Mouse (Mus musculus): ENCODE results near the gene Sbf1.

Sbf1 gene

GRCm38 (mm10) chr15:89316146-89316545, 1.0 kb upstream of the Sbf1 start:
- DNase-seq (ENCODE audit: low spot score): peak; percentile 14

GRCm38 (mm10) chr15:89314511-89315189, 461 bp downstream of the Sbf1 start:
- DNase-seq (ENCODE audit: low spot score): peak; percentile 37

GRCm38 (mm10) chr15:89314107-89314506, 1.0 kb downstream of the Sbf1 start:
- DNase-seq (ENCODE audit: low spot score): no peak

DNA sequence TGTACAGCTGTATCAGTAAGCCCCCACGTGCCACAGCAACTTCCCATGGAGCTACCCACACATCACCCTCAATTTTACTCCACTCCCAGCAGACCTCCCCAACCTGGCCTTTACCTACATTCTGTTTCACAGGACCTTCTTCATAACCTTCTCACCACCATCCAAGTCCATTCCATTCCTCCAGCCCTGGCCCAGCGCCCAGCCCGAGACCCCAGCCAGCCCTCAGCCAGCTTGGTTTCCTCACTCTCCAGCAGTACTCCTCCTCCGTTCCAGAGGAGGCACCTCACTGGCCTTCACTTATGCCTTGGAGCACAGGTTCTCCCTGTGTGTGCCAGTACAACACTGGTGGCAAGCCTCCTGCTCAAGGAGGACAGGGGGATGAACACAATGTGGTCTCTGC, 1.8 kb downstream of the Sbf1 start:
- DNase-seq (ENCODE audit: low spot score): peak; percentile 13

GRCm38 (mm10) chr15:89309962-89310498, 5.1 kb downstream of the Sbf1 start:
- peak; percentile 22 for DNase-seq (ENCODE audit: low spot score)

DNA sequence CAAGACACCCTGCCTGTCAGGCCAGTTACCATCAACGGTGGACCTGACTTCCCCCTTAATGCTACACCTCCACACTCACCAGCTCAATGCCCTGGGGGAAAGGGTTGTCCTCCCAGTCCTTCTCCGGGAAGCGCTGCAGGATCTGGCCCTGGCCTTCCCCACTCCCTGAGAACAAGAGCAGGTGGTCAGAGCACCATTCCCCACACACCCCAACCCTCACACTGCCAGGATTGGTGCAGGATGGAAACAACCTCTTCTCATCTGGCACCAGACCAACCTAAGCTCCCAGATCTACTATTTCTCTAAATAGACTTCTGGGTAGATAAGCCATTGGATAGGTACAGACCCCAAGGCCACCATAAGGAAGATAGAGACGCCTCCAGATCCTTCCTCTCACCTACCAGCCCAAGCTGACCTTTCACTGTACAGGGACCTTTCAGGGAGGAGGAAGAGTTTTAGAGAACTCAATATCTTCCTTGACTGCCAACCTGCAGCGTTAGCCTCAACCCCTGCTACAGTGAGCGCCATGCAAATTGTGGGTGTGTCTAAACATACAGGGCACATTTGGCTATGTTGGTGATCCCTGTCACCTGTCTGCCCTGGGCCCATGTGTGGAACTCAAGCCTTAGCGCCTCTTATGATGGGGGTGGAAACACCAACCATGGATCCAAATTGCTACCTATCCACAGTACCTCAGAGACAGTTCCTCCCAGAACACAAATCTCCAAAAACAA, 6.5 kb downstream of the Sbf1 start:
- DNase-seq (ENCODE audit: low spot score): no peak

- DNase-seq (ENCODE audit: low spot score): no peak
Measured at GRCm38 (mm10) chr15:89307461-89307860, 7.7 kb downstream of the Sbf1 start.

GRCm38 (mm10) chr15:89305966-89306365, 9.1 kb downstream of the Sbf1 start:
- no peak for DNase-seq (ENCODE audit: low spot score)

GRCm38 (mm10) chr15:89300600-89300999, 14.5 kb downstream of the Sbf1 start:
- no peak for DNase-seq (ENCODE audit: low spot score)

DNA sequence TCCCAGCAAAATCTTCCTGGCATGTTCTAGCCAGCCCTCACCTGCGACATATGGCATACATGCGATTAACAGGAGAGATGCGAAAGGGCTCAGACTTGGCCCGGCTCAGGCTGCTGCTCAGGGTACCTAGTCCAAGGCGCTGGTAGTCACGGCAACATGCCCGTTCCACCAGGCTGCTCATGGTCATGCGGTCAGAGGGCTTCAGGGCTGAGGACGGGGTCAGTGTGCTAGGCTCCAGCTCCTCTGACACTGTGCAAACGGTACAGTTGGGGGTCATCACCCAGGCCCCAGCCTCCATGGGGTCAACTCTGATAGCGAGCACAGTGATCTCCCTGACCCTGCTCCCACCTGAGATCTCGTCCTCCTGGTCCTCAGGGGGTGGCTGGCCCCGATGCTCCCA, 14.9 kb downstream of the Sbf1 start:
- DNase-seq (ENCODE audit: low spot score): no peak

- no peak for DNase-seq (ENCODE audit: low spot score)
Measured at GRCm38 (mm10) chr15:89297695-89298094, 17.4 kb downstream of the Sbf1 start.

DNA sequence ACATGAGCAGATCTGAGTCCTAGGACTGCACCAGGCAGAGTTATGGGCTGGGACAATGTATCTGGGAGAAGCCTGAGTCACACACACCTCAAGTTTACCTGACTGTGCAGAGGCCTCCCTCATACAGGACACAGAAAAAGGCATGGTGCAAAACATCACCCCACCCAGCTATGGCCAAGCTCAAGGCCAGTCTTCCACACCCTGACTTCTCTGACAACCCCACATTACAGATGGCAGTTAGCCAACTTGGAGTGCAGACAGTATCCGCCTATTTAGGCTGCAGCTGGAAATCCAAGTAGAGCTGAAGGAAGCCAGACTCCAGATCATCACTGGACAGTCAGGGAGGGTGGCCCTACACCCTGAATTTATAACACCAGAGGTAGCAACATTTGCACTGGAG, 18.6 kb downstream of the Sbf1 start:
- no peak for DNase-seq (ENCODE audit: low spot score)

- no peak for DNase-seq (ENCODE audit: low spot score)
Measured at GRCm38 (mm10) chr15:89295580-89296165, 19.4 kb downstream of the Sbf1 start.

- no peak for DNase-seq (ENCODE audit: low spot score)
Measured at GRCm38 (mm10) chr15:89293778-89294177, 21.3 kb downstream of the Sbf1 start.

DNA sequence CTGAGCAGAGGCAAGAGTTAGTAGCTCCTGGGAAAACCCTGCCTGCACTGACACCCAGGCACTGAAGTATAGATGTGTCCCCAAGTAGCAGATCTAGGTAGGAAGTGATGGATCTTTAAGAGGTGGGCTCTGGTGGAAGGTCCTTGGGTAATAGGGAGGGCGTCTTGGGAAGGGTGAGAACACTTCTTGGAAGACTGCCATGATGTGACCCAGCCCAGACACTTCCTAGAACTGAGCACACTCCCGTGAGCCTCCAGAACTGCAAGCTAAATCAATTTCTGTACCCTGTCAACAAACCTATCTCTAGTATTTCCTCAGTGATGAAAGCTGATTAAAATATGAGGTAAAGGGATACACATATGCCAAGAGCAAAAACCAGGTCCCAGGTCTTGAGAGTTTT, 22.3 kb downstream of the Sbf1 start:
- DNase-seq (ENCODE audit: low spot score): no peak

GRCm38 (mm10) chr15:89291521-89291920, 23.6 kb downstream of the Sbf1 start:
- no peak for DNase-seq (ENCODE audit: low spot score)

DNA sequence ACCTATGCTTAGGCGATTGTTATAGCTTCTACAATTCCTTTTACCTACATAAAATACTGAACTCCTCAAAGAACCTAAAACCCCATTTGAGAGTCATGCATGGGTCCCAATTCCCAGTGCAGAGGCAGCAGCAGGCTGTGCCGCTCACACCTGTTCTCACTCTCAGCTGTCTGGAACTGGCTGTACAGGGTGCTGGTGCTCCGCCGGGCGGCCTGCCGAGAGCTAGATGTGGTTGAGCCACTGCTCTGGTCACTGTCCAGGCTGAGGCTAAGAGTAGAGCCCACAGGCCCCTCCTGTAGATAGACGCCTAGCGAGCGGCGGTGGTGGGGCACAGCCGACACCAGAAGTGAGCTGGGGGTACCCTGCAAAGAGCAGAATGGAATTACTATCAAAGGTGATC, 25.7 kb downstream of the Sbf1 start:
- DNase-seq (ENCODE audit: low spot score): no peak

DNA sequence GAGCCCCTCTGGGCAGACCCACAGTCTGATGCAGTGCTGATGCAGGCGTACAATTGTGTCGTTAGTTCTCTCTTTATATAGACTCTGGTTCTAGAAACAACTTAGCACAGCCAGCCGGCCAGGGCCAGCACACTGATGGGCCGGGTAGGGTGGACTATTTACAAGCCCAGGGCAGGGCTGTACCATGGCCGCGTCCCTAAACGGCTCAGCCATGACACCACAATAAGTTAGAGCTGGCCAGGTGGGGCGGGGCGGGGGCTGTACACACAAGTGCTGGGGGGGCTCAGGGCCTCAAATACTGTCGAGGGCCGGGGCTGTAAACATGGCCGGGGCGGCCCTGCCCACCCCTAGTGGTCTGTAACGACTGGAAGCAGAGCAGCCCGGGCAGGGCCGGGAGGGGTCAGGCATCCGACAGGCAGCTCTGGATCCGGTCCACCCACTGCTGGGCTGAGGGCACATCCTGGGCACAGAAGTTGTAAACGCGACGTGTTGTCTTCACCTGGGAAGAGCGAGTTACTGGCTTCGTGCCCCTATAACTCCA, 26.8 kb downstream of the Sbf1 start:
- peak; percentile 5 for DNase-seq (ENCODE audit: low spot score)

GRCm38 (mm10) chr15:89286582-89286981, 28.5 kb downstream of the Sbf1 start:
- DNase-seq (ENCODE audit: low spot score): no peak

DNA sequence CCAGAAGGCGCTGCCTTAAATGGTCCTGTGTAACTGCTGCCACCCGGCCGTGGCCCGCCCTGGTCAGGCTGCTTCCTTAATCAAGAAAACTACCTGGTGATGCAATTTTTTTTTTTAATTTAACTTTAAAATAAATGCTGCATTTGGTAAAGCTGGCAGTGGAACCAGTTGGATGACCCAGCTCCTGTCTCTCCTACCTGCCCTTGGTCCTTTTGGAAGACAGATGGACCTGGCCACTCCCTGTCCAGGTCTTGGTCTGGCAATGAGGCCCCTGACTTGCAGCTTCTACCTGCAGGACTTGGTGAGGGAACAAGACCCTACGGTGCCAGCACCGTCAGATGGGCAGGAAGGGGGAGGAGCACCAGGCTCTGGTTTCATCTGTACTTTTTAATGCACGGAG, 29.0 kb downstream of the Sbf1 start:
- DNase-seq (ENCODE audit: low spot score): no peak

DNA sequence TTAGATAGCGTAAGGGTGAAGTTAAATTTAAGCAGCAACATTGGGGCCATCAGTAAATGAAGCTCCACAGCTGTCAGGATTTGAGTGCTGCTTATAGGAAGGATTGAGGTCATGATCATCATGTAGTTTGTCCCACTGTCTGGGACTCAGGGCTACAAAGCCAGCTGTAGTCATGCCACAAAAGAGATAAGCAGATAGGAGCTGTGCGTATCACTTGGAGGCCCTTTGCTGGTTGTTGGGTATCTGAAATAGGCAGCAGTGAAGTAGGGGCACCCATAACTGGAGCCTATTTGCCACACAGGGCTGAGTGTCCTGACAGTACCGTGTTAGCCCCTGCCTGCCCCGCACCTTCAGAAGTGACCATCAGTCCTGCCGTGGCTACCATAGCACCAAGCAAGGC, 29.6 kb downstream of the Sbf1 start:
- no peak for DNase-seq (ENCODE audit: low spot score)

- no peak for DNase-seq (ENCODE audit: low spot score)
Measured at GRCm38 (mm10) chr15:89285004-89285403, 30.1 kb downstream of the Sbf1 start.

GRCm38 (mm10) chr15:89284094-89284493, 31.0 kb downstream of the Sbf1 start:
- DNase-seq (ENCODE audit: low spot score): no peak
